ENCODE assay signal across 8 mouse cellular contexts in the genomic region with DNA sequence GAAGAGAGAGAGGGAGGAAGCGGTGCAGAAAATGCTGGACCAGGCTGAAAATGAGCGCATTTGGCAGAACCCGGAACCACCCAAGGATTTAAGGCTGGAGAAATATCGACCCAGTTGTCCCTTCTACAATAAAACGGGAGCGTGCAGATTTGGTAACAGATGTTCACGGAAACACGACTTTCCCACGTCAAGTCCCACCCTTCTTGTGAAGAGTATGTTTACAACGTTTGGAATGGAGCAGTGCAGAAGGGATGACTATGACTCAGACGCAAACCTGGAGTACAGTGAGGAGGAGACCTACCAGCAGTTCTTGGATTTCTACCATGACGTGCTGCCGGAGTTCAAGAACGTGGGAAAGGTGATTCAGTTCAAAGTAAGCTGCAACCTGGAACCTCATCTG. TPM values are rescaled to one million over a fixed set of nuclear protein-coding genes. Genes with fewer than 3 reads are reported as not detected.
DNase-seq lines count a peak whose midpoint lies in the region; ATAC-seq and TF ChIP-seq lines count a peak whose summit lies in the region.

No protein-coding gene starts in this region.

- ATAC-seq in limb, embryonic 12.5 days (ENCODE audit: insufficient number of reproducible peaks, insufficient read depth, low FRiP score, low TSS enrichment, low read depth) = no peak
- no peak for ATAC-seq in neural tube, embryonic 14.5 days (ENCODE audit: low read depth)

- H3K36me3 ChIP-seq in thymus, adult 2 months (ENCODE audit: control insufficient read depth, insufficient read depth, low read length) = no peaks in the 10 kb centered on the region
- peaks cover 55% of the 10 kb centered on the region for H3K36me3 ChIP-seq in limb, embryonic 12.5 days
- peaks cover 6% of the 10 kb centered on the region; the same call in 1 of the 2 replicates for H3K36me3 ChIP-seq in neural tube, embryonic 14.5 days (ENCODE audit: control insufficient read depth, insufficient read depth, low read length)

- peak overlapping the region; percentile 61 for H3K9ac ChIP-seq in limb, embryonic 12.5 days (replicated peaks)
- H3K9ac ChIP-seq in neural tube, embryonic 14.5 days (replicated peaks; ENCODE audit: low read depth, low read length) = peak overlapping the region; percentile 46; the same call in 1 of the 2 replicates

- no peak for TF ChIP-seq POLR2A in cerebellum, adult 2 months (IDR thresholded peaks at IDR 0.05; ENCODE audit: borderline replicate concordance, insufficient read depth, low read length)
- no peak for TF ChIP-seq POLR2A in thymus, adult 2 months (IDR thresholded peaks at IDR 0.05; ENCODE audit: control insufficient read depth, extremely low read depth, insufficient read depth, low read length, poor library complexity)

- H3K4me2 ChIP-seq in limb, embryonic 12.5 days = peak overlapping the region; percentile 64
- H3K4me2 ChIP-seq in neural tube, embryonic 14.5 days (ENCODE audit: low read depth, low read length) = peak overlapping the region; percentile 63

- no peaks in the 10 kb centered on the region for H3K27me3 ChIP-seq in cerebellum, adult 2 months (ENCODE audit: control insufficient read depth, insufficient read depth, low read length)
- H3K27me3 ChIP-seq in thymus, adult 2 months (ENCODE audit: control insufficient read depth, insufficient read depth, low read length) = no peaks in the 10 kb centered on the region
- no peaks in the 10 kb centered on the region for H3K27me3 ChIP-seq in limb, embryonic 12.5 days
- no peaks in the 10 kb centered on the region for H3K27me3 ChIP-seq in neural tube, embryonic 14.5 days (ENCODE audit: control insufficient read depth, insufficient read depth, low read length)

- peak in 1 of 2 experiments; percentile 27 for DNase-seq in cerebellum, adult 2 months
- no peak for DNase-seq in cerebellum, adult 11-12 months
- peak; percentile 8 for DNase-seq in thymus, adult 2 months
- no peak for DNase-seq in thymus, postnatal 0 days (ENCODE audit: low spot score)
- DNase-seq in layer of hippocampus, adult 9-11 months = no peak
- DNase-seq in T-cell, adult 2 months (ENCODE audit: low spot score) = no peak

- peak overlapping the region; percentile 72 for H3K4me3 ChIP-seq in cerebellum, adult 2 months (replicated peaks; ENCODE audit: insufficient read depth, low read depth, low read length)
- peak overlapping the region; percentile 78 for H3K4me3 ChIP-seq in thymus, adult 2 months (ENCODE audit: control insufficient read depth, insufficient read depth, low read length)
- H3K4me3 ChIP-seq in limb, embryonic 12.5 days (replicated peaks) = peak overlapping the region; percentile 57
- peak overlapping the region; percentile 46 for H3K4me3 ChIP-seq in neural tube, embryonic 14.5 days (ENCODE audit: low read depth, low read length)

- WGBS in cerebellum, adult 2 months = 58% methylated on average over 14 of the region's 14 CpGs
- 52% methylated on average over 14 of the region's 14 CpGs for WGBS in thymus, adult 2 months
- 47% methylated on average over 14 of the region's 14 CpGs for WGBS in limb, embryonic 12.5 days
- WGBS in neural tube, embryonic 14.5 days = 53% methylated on average over 14 of the region's 14 CpGs

- H3K4me1 ChIP-seq in cerebellum, adult 2 months (ENCODE audit: control insufficient read depth, insufficient read depth, low read length) = peaks cover 4% of the 10 kb centered on the region; the same call in 1 of the 2 replicates
- H3K4me1 ChIP-seq in thymus, adult 2 months (replicated peaks; ENCODE audit: control insufficient read depth, insufficient read depth, low read length) = peaks cover 15% of the 10 kb centered on the region
- H3K4me1 ChIP-seq in limb, embryonic 12.5 days (replicated peaks) = peaks cover 22% of the 10 kb centered on the region
- H3K4me1 ChIP-seq in neural tube, embryonic 14.5 days (ENCODE audit: control insufficient read depth, insufficient read depth, low read length) = peaks cover 17% of the 10 kb centered on the region; the same call in 1 of the 2 replicates

- H3K9me3 ChIP-seq in limb, embryonic 12.5 days = peaks cover 31% of the 10 kb centered on the region
- H3K9me3 ChIP-seq in neural tube, embryonic 14.5 days (ENCODE audit: control insufficient read depth, low read length) = peaks cover 9% of the 10 kb centered on the region; the same call in 1 of the 2 replicates

- H3K27ac ChIP-seq in cerebellum, adult 2 months (ENCODE audit: insufficient read depth, low read length) = peak overlapping the region; percentile 19; the same call in 1 of the 2 replicates
- H3K27ac ChIP-seq in thymus, adult 2 months (ENCODE audit: control insufficient read depth, insufficient read depth, low read length) = no peak overlapping the region
- H3K27ac ChIP-seq in limb, embryonic 12.5 days = no peak overlapping the region
- peak overlapping the region; percentile 53 for H3K27ac ChIP-seq in neural tube, embryonic 14.5 days (ENCODE audit: low read depth, low read length)

- TF ChIP-seq CTCF in cerebellum, adult 2 months (IDR thresholded peaks at IDR 0.05; ENCODE audit: borderline replicate concordance, insufficient read depth, low read depth, low read length) = no peak
- TF ChIP-seq CTCF in thymus, adult 2 months (IDR thresholded peaks at IDR 0.05; ENCODE audit: borderline replicate concordance, control insufficient read depth, extremely low read depth, insufficient read depth, low read length, poor library complexity) = no peak

RNA-seq across cellular contexts. Expression of a gene that starts 1.8 kb away (rescaled TPM):
- 73.0 and 78.9 TPM in 2 replicates for polyA plus RNA-seq in cerebellum, adult 2 months (2012; rRNA removed)
- 3.4 and 3.5 TPM in 2 replicates for polyA plus RNA-seq in thymus, adult 2 months (2012; rRNA removed)
- 3.1 and 3.7 TPM in 2 replicates for polyA plus RNA-seq in thymus, postnatal 0 days (2015; fragmentation: Nextera tagmentation; extraction: Ambion mirVana)
- 2.9 and 3.0 TPM in 2 replicates for polyA plus RNA-seq in limb, embryonic 12.5 days (2016; fragmentation: Nextera tagmentation; extraction: Ambion mirVana)
- 9.1 and 9.8 TPM in 2 replicates for polyA plus RNA-seq in neural tube, embryonic 14.5 days (2014; fragmentation: Nextera tagmentation; extraction: Ambion mirVana)

RNA-seq across cellular contexts. Expression of a gene that starts 8.3 kb away (rescaled TPM):
- 3.1 and 4.4 TPM in 2 replicates for polyA plus RNA-seq in cerebellum, adult 2 months (2012; rRNA removed)
- polyA plus RNA-seq in thymus, adult 2 months (2012; rRNA removed) = not detected in 2 replicates
- polyA plus RNA-seq in thymus, postnatal 0 days (2015; fragmentation: Nextera tagmentation; extraction: Ambion mirVana) = 41.2 and 44.0 TPM in 2 replicates
- polyA plus RNA-seq in limb, embryonic 12.5 days (2016; fragmentation: Nextera tagmentation; extraction: Ambion mirVana) = 5.9 and 6.5 TPM in 2 replicates
- 1.7 and 5.9 TPM in 2 replicates for polyA plus RNA-seq in neural tube, embryonic 14.5 days (2014; fragmentation: Nextera tagmentation; extraction: Ambion mirVana)

RNA-seq across cellular contexts. Expression of a gene that starts 8.6 kb away (rescaled TPM):
- polyA plus RNA-seq in cerebellum, adult 2 months (2012; rRNA removed) = 44.4 and 49.1 TPM in 2 replicates
- polyA plus RNA-seq in thymus, adult 2 months (2012; rRNA removed) = 12.2 and 13.0 TPM in 2 replicates
- polyA plus RNA-seq in thymus, postnatal 0 days (2015; fragmentation: Nextera tagmentation; extraction: Ambion mirVana) = 265 and 303 TPM in 2 replicates
- 382 and 388 TPM in 2 replicates for polyA plus RNA-seq in limb, embryonic 12.5 days (2016; fragmentation: Nextera tagmentation; extraction: Ambion mirVana)
- 230 and 258 TPM in 2 replicates for polyA plus RNA-seq in neural tube, embryonic 14.5 days (2014; fragmentation: Nextera tagmentation; extraction: Ambion mirVana)

RNA-seq across cellular contexts. Expression of a gene that starts 16.7 kb away (rescaled TPM):
- 84.0 and 88.5 TPM in 2 replicates for polyA plus RNA-seq in cerebellum, adult 2 months (2012; rRNA removed)
- 206 and 311 TPM in 2 replicates for polyA plus RNA-seq in thymus, adult 2 months (2012; rRNA removed)
- polyA plus RNA-seq in thymus, postnatal 0 days (2015; fragmentation: Nextera tagmentation; extraction: Ambion mirVana) = 230 and 241 TPM in 2 replicates
- polyA plus RNA-seq in limb, embryonic 12.5 days (2016; fragmentation: Nextera tagmentation; extraction: Ambion mirVana) = 325 and 347 TPM in 2 replicates
- 291 and 314 TPM in 2 replicates for polyA plus RNA-seq in neural tube, embryonic 14.5 days (2014; fragmentation: Nextera tagmentation; extraction: Ambion mirVana)

RNA-seq across cellular contexts. Expression of a gene that starts 33.7 kb away (rescaled TPM):
- polyA plus RNA-seq in cerebellum, adult 2 months (2012; rRNA removed) = 4.6 and 5.1 TPM in 2 replicates
- 0.17 and 0.66 TPM in 2 replicates for polyA plus RNA-seq in thymus, adult 2 months (2012; rRNA removed)
- 1.3 and 2.0 TPM in 2 replicates for polyA plus RNA-seq in thymus, postnatal 0 days (2015; fragmentation: Nextera tagmentation; extraction: Ambion mirVana)
- polyA plus RNA-seq in limb, embryonic 12.5 days (2016; fragmentation: Nextera tagmentation; extraction: Ambion mirVana) = 2.3 and 3.3 TPM in 2 replicates
- polyA plus RNA-seq in neural tube, embryonic 14.5 days (2014; fragmentation: Nextera tagmentation; extraction: Ambion mirVana) = 4.1 and 4.2 TPM in 2 replicates

Comparison
In these comparisons a context has a peak if more than half of its experiments do, and no peak if none do; other contexts are left out.
1. H3K27ac ChIP-seq: peak in cerebellum, adult 2 months (single experiment) and neural tube, embryonic 14.5 days (single experiment); none in thymus, adult 2 months (single experiment) and limb, embryonic 12.5 days (single experiment).
2. Peak in every context shown above with its lines, with median percentiles within 50 percentile points of each other: H3K4me3 ChIP-seq.